Mouse (Mus musculus) bone marrow, adult 2 months (tissue): ENCODE measurements around the gene 0610010K14Rik. TPM values are rescaled to one million over a fixed set of nuclear protein-coding genes. Genes with fewer than 3 reads are reported as not detected.

Source experiments
- H3K27ac ChIP-seq: fragments of 200-500 bp; 2 replicates; pipeline ENCODE4 v1.5.1; 2012; ENCODE audit warnings: low read depth, mild to moderate bottlenecking, control low read depth, inconsistent platforms, low read length; ENCODE audit not compliant: control insufficient read depth, poor library complexity, insufficient read depth
- H3K4me1 ChIP-seq: fragments of 200-500 bp; 2 replicates; pipeline ENCODE4 v1.6.1; 2011; ENCODE audit warnings: low read length; ENCODE audit not compliant: control insufficient read depth, insufficient read depth
- H3K4me3 ChIP-seq: fragments of 200-500 bp; replicated peaks from 2 replicates; pipeline ENCODE3; 2011; ENCODE audit warnings: mild to moderate bottlenecking, low read depth, low read length, control low read depth; ENCODE audit not compliant: control insufficient read depth
- CTCF ChIP-seq: fragments of 200-500 bp; IDR thresholded peaks from 2 replicates; pipeline ENCODE4 v1.5.1; 2011; ENCODE audit warnings: low read length, control low read depth; ENCODE audit not compliant: control insufficient read depth, insufficient read depth
- POLR2A ChIP-seq: fragments of 200-500 bp; IDR thresholded peaks from 2 replicates; pipeline ENCODE4 v1.6.1; 2011; ENCODE audit warnings: low read depth, mild to moderate bottlenecking, control low read depth, low read length, borderline replicate concordance; ENCODE audit not compliant: control insufficient read depth
- WGBS: fragments of 180-500 bp; shearing (Covaris S2); methylation state at CpG from one replicate; pipeline ENCODE4 v1.1.7; 2018; 5-methylcytosine and 5-hydroxymethylcytosine counted together
- polyA plus RNA-seq: library from polyadenylated mRNA; stranded (reverse); fragments of >200 nt; gene quantifications from 2 replicates; pipeline ENCODE4 v1.2.4, GENCODE M21; 2011; ENCODE audit warnings: low replicate concordance; ENCODE audit not compliant: missing spikeins, insufficient read depth, insufficient read length

0610010K14Rik gene
- polyA plus RNA-seq, 1 experiment = 107 TPM

- no peak overlapping the region for H3K27ac ChIP-seq
- H3K4me1 ChIP-seq = no peaks in the 10 kb centered on the region
- H3K4me3 ChIP-seq = no peak overlapping the region
- TF ChIP-seq POLR2A (no peak), CTCF (no peak)
- WGBS = 66% methylated on average over 11 of the region's 11 CpGs
Observed at GRCm38 (mm10) chr11:70242591-70242990, 4.9 kb upstream of the 0610010K14Rik start.

GRCm38 (mm10) chr11:70239541-70240279, 2.0 kb upstream of the 0610010K14Rik start, which contains the start of the genes Gm21988 and Rnasek:
Gene Gm21988 (minus strand): TSS chr11:70239830.
Gene Rnasek (minus strand): TSS chr11:70239842.
- peak within 1 kb of the TSS; percentile 96 for H3K27ac ChIP-seq
- H3K4me3 ChIP-seq = peak within 1 kb of the TSS; percentile 89
- TF ChIP-seq POLR2A (peak; percentile 47; the same call in 1 of the 2 replicates), CTCF (no peak)
- under 1% methylated on average over 34 of the region's 35 CpGs for WGBS
- H3K4me1 ChIP-seq = peaks cover 3% of the 10 kb centered on the region; the same call in 1 of the 2 replicates

- H3K27ac ChIP-seq = peak overlapping the region; percentile 96
- TF ChIP-seq CTCF = no peak
- TF ChIP-seq POLR2A = no peak
- WGBS = 13% methylated on average over 23 of the region's 23 CpGs
- peak overlapping the region; percentile 89 for H3K4me3 ChIP-seq
- peaks cover 3% of the 10 kb centered on the region; the same call in 1 of the 2 replicates for H3K4me1 ChIP-seq
Observed at GRCm38 (mm10) chr11:70238591-70239440, 1.1 kb upstream of the 0610010K14Rik start.

- H3K4me3 ChIP-seq = peak overlapping the region; percentile 55
- 47% methylated on average over 7 of the region's 7 CpGs for WGBS
Observed at GRCm38 (mm10) chr11:70236717-70237116, 997 bp downstream of the 0610010K14Rik start.

GRCm38 (mm10) chr11:70235254-70235900, 2.3 kb downstream of the 0610010K14Rik start:
- no peak overlapping the region for H3K4me3 ChIP-seq
- no peak for TF ChIP-seq CTCF
- no peak for TF ChIP-seq POLR2A
- 86% methylated on average over 12 of the region's 12 CpGs for WGBS
- peaks cover 3% of the 10 kb centered on the region; the same call in 1 of the 2 replicates for H3K4me1 ChIP-seq
- H3K27ac ChIP-seq = no peak overlapping the region

More at GRCm38 (mm10) chr11:70236717-70237116, 997 bp downstream of the 0610010K14Rik start:
- TF ChIP-seq CTCF = no peak
- TF ChIP-seq POLR2A = no peak
- Histone ChIP-seq H3K27ac (peak overlapping the region; percentile 7; the same call in 1 of the 2 replicates), H3K4me1 (peaks cover 3% of the 10 kb centered on the region; the same call in 1 of the 2 replicates)

- no peak overlapping the region for H3K4me3 ChIP-seq
- 32% methylated on average over 8 of the region's 8 CpGs for WGBS
- no peak overlapping the region for H3K27ac ChIP-seq
- TF ChIP-seq CTCF (no peak), POLR2A (no peak)
- peaks cover 3% of the 10 kb centered on the region; the same call in 1 of the 2 replicates for H3K4me1 ChIP-seq
Observed at GRCm38 (mm10) chr11:70234497-70234896, 3.2 kb downstream of the 0610010K14Rik start.

- 86% methylated on average over 5 of the region's 5 CpGs for WGBS
- peaks cover 3% of the 10 kb centered on the region; the same call in 1 of the 2 replicates for H3K4me1 ChIP-seq
- H3K27ac ChIP-seq = no peak overlapping the region
- TF ChIP-seq POLR2A = no peak
- no peak for TF ChIP-seq CTCF
- H3K4me3 ChIP-seq = no peak overlapping the region
Observed at GRCm38 (mm10) chr11:70234037-70234436, 3.7 kb downstream of the 0610010K14Rik start.
